Mouse (Mus musculus) lung, postnatal 14 days (tissue): ENCODE results near the gene Arl9.
"Not testable (repeated sequence)": the region's sequence is repeated elsewhere in the genome, so short reads cannot be mapped to it uniquely, and the experiment has no call there.

Experiments
- DNase-seq: peaks from one replicate; pipeline ENCODE4 v3.0.0; 2021

Gene Arl9

DNA sequence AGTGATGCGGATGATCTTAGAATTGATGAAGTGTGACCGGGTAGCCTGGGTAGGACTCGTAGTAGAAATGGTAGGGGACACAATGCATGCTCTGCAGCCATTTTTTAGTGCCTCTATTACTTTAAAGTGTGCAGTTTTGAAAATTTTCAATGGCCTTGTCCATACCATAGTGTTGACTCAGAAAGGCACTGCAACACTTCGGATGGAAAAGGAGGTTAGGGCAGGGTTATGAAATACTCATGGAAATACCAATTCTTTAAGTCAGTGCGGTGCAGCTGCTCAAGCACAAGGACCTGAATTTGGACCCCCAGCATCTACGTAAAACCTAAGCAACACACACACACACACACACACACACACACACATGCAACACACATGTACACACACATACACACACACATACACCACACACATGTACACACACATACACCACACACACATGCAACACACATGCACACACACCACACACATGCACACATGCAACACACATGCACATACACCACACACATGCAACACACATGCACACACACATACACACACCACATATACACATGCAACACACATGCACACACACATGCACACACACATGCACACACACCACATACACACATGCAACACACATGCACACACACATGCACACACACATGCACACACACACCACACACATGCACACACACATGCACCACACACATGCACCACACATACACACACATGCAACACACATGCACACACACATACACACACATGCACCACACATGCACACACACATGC, at the start of gene Arl9:
Gene Arl9 (plus strand): TSS at position 5 of the 771 bp plus-strand sequence.
- no peak for DNase-seq

DNA sequence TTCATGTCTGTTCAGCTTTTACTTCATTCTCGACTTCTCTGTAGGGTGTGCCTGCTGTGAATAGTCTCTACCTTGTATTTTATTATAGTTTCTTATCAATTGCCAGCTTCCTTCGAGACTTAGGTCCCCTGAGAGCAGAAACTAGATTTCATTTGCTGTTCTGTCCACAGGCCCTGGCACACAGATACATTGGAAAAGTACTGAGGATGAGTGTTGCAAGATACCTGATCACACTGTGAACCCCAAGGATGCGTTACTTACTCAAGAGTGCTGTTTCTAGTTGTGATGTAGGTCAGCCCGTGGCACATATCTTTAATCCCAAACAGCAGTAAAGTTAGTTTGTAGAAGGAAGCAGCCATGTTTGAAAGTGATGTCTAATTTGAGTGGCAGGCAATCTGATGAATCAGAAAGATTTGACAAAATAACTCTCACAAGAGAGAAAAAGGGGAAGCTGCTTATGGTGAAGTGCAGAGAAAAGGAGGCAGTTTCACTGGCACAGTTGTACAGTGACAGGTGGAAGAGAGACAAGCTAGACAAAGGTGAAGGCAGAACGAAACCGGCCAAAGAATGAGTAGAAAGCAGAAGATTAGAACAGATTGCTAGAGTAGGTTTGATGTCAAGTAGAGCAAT, 49.5 kb upstream of the Arl9 start:
- DNase-seq: no peak

DNA sequence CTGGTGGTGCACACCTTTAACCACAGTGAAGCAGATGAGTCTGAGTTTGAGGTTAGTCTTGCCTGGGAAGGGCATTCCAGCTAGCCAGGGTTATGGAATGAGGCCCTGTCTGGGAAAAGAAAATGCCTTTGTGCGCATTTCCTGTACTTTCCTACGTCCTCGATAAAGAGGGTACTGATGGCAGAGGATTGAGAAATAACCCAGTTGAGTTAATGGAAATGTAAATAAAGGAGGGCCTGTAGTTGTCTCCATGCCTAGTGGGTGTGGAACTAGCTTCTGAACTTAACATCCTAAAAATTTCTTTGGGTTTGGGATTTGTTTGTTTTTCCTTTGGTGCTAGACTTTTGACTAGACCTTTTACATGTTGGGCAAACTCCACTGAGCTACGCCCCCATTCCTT, 48.4 kb upstream of the Arl9 start:
- no peak for DNase-seq

DNA sequence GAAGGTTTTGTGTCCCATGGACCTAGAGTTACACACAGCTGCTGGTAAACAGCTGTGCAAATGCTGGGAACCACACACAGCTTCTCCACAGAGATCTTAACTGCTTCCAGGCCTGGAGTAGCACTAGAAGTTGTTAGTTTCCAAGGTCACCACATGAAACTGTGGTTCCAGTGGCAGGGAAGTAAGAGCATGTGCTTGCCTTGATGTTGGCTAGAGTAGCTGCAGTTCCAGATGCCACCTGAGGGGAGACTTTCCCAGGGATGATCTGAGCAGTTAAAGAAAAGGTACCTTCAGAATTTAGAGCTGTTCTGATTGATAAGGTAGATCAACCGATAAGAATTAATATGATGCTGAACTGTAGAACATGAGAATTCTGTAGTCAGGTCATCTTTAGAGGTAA, 45.9 kb upstream of the Arl9 start:
- DNase-seq: no peak

DNA sequence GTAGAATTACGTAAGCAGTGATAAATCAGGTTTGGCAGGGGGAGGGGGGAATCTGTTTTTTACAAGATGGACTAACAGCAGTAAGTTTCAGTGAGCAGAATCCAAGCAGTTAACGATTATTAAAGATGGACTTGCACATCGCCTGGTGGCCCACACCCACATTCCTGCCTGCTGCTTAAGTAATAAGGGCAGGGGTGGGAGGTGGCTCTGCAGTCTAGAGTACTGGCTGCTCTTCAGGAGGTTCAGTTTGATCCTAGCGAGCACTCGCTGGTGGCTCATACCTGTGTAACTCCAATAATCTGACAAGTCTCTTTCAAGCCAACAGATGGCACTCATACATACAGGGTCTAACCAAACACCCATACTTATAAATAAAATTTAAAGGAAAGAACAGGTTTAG, 44.3 kb upstream of the Arl9 start:
- no peak for DNase-seq

DNA sequence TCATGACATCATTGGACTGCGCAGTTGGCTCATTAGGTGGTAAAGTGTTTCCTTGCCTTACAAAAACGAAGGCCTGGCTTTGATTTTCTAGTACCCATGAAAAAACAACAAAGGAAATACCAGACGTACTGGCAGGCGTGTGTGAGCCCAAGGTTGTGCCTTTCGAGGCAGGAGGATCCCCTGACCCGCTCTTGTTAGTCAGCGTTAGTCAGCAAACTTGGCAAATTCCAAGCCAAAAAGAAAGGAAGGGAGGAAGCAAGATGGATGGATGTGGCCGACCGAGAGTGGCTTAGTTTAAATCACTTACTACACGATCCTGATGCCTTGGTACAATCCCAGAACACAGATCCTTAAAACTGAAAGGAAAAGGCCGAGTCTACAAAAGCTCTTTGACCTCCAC, 41.3 kb upstream of the Arl9 start:
- no peak for DNase-seq

DNA sequence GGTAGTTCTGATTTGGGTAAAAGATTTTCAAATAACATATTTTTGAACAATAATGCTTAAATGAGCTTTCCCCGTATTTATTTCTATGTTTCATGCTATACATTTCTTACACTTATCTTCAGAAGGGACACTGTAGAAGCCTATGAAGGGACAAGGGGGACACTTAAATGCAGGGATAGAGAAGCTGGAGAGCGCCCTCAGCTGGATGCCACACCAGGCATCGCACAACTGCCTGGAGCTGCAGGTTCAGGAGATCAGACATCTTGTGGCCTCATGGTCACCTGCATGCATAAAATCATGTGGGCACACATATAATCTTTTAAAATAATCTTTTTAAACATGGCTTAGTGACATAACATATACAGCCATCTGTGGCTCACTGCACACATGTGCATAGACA, 39.2 kb upstream of the Arl9 start:
- DNase-seq: no peak

DNA sequence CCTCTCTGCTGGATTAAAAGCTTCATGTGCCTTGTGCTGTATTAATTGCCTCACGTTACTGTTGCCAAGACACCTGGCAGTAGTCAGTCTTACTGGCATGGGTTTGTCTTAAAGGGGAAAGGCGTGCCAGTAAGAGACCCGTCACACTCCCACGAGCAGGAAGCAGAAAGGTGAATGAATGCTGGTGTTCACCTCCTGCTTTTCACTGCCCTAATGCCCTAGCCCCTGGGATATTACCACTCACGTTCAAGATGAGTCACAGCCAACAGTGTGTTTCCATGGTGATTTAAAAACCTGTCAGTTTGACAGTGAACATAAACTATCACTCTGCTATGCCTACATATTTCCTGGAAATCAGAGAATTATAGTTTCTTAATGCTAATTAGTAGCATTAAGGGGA, 34.6 kb upstream of the Arl9 start:
- no peak for DNase-seq

DNA sequence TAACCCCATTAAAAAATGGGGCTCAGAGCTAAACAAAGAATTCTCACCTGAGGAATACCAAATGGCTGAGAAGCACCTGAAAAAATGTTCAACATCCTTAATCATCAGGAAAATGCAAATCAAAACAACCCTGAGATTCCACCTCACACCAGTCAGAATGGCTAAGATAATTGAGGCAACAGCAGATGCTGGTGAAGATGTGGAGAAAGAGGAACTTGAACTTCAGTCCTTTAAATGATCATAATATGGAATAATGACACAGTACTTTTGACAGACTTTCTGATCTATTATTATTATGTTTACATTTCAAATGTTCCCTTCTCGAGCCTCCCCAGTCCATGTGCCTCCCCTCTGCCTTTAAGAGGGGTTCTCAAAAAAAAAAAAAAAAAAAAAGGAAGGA, 32.7 kb upstream of the Arl9 start:
- not testable (repeated sequence) for DNase-seq

DNA sequence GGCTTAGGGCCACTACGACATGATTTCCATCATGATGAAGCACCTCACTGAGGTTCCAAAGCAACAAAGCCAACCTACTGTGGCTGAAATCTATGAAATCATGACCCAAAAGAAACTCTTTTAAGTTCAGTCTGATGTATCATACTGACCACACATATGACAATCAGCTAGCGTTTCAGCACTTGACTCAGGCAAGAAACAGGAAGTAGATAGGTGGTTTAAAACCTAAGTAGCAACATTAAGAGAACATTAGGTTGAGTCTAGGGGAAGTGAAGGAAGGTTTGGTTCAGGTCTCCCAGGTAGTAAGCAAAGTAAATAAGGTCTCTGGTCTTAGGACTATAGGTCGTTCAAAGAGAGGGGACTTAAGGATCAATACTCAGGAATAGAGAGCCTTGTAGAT, 30.4 kb upstream of the Arl9 start:
- DNase-seq: no peak

DNA sequence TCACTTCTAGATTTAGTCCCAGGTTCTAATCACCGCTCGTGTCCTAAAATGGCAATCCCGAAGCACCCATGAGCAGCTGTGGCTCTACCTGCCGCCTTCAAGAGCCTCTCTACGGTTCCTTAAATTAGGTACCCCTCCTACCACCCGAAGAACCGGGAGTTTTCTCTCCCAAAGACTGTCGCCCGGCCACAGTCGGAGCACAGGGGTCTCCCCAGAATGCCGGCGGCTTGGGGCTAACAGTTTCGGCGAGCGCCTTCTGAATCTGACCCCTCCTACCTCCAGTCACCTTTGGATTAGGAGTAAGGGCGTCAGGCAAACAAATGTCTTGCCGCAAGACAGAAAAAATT, 29.7 kb upstream of the Arl9 start:
- DNase-seq: no peak

DNA sequence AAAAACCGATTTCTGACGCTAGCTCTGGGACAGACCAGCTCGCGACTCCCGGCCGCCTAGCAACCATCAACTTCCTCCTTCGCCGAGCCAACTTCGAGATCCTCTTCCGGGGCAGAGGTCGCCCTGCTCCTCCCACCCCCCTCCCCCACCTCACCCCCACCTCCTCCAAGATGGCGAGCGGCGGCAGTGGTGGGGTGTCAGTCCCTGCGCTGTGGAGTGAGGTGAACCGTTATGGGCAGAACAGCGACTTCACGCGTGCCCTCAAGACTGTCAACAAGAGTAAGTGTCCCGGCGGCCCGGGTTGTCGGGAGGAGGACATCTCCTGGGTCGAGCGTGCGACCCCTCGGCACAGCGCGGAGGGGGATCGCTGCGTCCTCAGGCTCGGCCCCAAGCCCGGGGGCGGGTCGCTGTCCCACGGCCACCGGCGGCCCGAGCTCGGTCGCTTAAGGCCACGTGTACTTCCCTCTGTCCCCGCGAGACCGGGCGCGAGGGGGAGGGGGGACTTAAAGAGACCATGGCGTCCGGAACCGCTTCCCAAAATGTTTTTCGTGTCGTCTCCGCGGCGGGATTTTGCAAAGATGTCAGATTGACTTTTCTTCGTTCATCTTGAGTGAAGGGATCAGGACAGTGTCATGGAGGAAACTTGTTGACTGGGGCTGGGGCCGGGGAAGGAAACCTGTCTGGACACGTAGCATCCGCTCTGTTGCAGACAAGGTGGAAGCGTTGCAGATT, 29.1 kb upstream of the Arl9 start, which contains the start of gene Srp72:
Gene Srp72 (plus strand): TSS at position 130 of the 732 bp plus-strand sequence.
- DNase-seq: peak; percentile 85

DNA sequence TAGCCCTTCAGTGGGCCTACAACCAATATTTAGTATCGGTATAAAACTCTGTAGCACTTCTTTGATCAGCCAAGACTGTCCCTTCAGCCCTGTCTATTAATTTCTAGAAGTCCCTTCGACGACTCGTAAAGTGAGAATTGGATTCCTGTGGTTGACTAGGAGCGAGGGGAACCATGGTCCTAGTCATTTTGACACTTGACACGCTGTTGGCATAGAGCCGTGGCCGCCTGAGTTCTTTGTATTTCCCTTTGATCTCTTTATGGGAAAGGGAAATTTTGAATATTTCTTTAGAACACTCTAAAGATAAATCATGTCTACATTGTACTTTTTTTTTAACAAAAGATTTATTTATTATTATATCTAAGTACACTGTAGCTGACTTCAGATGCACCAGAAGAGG, 28.1 kb upstream of the Arl9 start:
- no peak for DNase-seq

DNA sequence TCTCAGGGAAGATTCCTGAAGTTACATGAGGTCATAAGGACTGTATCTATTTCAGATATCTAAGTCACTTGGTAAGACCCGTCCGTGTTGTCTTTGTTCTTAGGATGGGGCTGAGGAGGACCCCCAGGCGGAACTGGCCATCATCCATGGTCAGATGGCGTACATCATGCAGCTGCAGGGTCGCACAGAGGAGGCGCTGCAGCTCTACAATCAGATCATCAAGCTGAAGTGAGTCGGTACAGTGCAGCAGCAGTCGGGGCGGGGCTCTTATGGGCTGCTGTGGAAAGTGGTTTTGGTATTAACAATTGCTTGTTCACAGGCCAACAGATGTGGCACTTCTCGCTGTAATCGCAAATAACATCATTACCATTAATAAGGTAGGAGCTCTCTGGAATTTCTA, 19.8 kb upstream of the Arl9 start:
- no peak for DNase-seq

DNA sequence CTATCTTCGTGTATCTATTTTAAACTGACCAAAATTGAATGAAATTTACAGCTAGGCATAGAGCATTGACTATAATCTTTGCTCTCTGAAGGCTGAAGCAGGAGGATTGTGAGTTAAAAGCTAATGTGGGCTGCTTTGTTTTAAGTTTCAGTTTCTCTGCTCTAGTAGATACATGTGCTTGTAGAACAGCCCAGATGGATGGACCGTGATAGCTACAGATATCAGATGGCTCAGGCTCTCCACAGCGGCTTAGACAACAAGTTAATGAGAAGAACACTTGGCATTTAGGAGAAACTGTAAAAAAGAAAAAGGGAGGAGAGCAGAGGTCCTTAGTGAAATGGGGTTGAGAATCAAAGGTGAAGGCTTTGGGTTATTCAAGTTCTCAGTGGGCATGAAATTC, 13.1 kb upstream of the Arl9 start:
- no peak for DNase-seq

DNA sequence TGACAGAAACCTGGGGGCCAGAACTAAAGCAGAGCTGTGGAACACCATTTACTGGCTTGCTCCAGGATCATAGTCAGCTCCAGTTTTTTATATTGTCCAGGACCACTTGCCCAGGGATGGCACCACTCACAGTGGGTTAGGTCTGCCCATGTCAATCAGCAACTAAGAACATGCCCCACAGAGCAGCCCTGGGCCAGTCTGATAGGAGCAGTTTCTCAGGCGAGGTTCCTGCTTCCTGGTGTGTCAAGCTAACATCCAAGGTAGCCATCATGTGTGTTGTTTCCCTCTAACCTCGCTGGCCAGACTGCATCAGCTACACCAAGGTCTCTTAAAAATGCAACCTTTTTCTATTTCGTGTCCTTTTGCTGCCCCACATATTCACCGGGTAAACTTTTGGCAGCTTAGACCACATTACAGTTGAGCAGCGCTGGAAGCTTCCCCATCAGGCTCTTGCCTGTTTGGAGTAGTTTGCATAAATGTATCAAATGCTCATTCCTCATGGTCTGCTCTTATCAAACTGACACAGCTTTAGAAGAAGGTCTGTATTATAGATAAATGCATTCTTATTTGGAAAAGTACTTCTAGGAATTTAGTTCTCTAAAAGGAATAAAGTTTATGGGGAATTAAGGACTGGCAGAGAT, 10.6 kb upstream of the Arl9 start:
- DNase-seq: no peak

DNA sequence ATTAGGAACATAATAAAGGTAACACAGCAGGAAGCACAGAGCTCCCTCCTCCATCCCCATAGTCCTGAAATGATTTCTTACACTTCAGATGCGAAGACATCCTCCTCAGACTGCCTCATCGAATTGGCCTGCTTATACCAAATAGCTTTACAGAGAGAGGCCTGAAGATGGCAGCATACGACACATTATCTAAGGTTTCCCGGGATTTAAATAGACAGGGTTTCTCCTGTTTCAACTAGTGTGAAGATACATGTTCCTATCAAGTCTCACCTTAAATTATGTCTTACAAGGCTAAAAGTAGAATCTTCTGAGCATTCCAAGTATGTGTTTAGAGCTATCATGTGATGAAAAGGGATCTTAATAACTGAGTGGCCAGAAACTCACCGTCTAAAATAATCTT, 5.4 kb upstream of the Arl9 start:
- DNase-seq: no peak

DNA sequence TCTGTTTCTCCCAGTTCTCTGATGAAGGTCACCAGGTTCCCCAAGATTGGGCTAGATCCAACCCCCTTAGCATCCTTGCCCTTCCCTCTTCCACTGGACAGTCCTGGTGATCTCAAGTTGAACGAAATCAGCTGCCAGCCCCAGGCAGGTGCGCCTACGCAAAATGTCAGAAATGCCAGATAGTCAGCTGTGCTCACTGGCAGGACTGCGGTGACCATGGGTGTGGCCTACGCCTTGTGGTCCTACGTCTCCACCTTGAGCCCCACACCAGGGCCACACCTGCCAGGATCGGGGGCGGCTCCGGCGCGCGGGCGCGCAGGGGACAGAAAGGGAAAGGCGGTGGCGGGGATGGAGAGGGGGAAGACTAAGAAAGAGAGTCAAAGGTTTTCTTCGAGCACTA, 2.7 kb upstream of the Arl9 start:
- DNase-seq: no peak

DNA sequence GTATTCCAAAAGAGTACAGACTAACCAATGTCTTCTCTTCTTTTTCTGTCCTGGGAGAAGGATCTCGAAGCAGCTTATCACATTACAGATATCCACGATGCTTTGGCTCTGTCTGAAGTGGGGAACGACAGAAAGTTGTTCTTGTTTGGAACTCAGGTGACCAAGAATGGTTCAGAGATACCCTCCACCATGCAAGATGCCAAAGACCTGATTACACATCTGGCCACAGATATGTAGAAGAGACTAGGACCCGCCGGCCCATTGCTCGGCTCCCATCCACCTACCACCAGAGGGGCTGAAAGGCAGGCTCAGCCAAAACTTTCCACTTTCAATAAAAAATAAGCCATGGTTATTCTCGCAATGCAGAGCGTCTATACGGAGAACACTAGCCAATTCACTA, 6.5 kb downstream of the Arl9 start:
- DNase-seq: no peak

DNA sequence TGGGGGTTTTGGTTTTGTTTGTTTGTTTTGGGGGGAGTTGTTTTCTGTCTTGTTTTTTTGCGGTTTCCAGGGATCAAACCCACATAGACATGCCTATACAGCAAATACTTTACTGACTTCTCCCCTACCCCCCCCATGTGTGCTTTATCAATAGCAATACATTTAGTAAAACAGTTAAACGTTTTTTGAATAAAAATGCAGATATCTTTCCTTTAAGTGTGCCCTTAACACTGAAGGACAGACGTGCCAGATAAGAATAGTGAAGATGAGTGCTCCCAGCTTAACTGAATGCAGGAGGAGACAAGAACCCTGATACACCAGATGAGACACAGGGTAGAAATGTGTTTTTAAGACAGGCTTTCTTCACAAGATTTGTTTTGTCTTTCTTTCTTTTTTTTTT, 7.2 kb downstream of the Arl9 start:
- DNase-seq: no peak

DNA sequence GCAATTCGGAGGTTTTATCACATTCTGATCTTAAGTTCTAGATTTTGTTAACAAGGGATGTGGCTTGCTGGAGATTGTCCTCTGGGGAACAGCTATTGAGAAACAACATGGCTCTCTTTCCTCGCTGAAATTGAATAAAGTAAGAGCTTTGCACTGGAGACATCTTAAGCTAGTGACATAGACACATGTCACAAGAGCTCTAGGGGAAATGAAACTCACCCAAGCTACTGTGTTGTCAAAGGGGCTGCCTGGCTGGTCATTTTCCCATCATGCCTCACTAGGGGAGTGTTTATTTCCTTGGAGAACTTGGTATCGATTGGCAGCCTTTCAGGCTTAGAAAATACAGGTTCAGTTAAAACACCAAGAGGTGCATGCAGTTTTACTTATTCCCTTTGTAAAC, 9.3 kb downstream of the Arl9 start:
- DNase-seq: no peak

DNA sequence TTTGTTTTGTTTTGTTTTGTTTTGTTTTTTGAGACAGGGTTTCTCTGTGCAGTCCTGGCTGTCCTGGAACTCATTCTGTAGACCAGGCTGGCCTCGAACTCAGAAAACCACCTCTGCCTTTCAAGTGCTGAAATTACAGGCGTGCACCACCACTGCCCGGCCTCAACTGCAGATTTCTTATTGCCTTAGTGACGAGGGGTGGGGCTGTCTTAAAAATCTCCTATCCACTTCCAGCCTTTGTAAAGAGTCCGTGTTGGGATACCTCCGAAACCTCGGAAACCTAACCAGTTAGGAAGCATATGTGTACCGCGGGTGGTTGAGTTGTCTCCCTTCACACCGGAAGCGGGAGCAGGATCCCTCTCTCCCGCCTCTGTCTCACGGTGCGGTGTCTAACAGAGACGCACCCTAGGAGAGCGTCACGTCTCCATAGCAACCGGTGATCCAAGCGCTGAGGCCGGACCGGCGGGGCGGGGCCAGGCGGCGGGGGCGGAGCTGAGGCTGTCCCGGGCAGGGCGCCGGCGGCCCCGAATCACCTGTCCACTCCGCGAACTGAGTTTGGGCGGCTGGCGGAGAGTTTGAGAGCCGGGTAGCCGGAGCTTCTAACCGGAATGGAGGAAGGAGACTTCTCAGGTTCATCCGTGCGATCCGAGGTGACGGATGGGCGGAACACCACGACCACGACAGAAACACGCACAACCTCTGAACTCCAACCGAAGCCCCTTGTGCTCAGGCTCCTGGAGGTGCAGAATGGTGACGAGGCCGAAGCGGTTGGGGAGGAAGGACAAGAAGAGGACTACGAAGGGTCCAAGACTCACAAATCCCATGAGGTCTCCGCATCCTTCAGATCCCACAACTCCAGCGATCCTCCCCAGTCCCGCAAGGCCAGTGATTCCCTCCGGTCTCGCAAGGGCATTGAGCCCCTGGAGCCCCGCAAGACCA, 12.0 kb downstream of the Arl9 start, which contains the start of gene Thegl:
Gene Thegl (plus strand): TSS at position 480 of the 939 bp plus-strand sequence.
- peak; percentile 86 for DNase-seq
